Mouse (Mus musculus) neural tube, embryonic 11.5 days (tissue): ENCODE measurements around the gene Dtd1. TPM values are rescaled to one million over a fixed set of nuclear protein-coding genes. Genes with fewer than 3 reads are reported as not detected.

Source experiments
- ATAC-seq: fragments of 200-750 bp; cut with Nextera tagmentation; 2 replicates; pipeline ENCODE4 v1.8.0; 2017; ENCODE audit warnings: moderate number of reproducible peaks, mild to moderate bottlenecking, moderate TSS enrichment, moderate library complexity; ENCODE audit not compliant: insufficient read depth, low FRiP score, low TSS enrichment
- DNase-seq: peaks from one replicate; pipeline ENCODE4 v3.0.0-alpha.2; 2015; ENCODE audit warnings: low spot score
- H3K27ac ChIP-seq: fragments of 300-500 bp; sonication (generic); 2 replicates; pipeline ENCODE4 v1.5.1; 2014; ENCODE audit warnings: low read depth, mild to moderate bottlenecking, low read length
- H3K27me3 ChIP-seq: fragments of 300-500 bp; sonication (generic); 2 replicates; pipeline ENCODE4 v1.6.1; 2014; ENCODE audit warnings: mild to moderate bottlenecking, low read length, mixed read lengths; ENCODE audit not compliant: control insufficient read depth, insufficient read depth
- H3K36me3 ChIP-seq: fragments of 300-500 bp; sonication (generic); 2 replicates; pipeline ENCODE4 v1.6.1; 2014; ENCODE audit warnings: mild to moderate bottlenecking, low read length, moderate library complexity, mixed read lengths; ENCODE audit not compliant: control insufficient read depth, insufficient read depth
- H3K4me1 ChIP-seq: fragments of 300-500 bp; sonication (generic); 2 replicates; pipeline ENCODE4 v1.6.1; 2014; ENCODE audit warnings: low read length, mixed read lengths; ENCODE audit not compliant: control insufficient read depth, insufficient read depth
- H3K4me2 ChIP-seq: fragments of 300-500 bp; sonication (generic); 2 replicates; pipeline ENCODE4 v1.6.1; 2014; ENCODE audit warnings: low read depth, mild to moderate bottlenecking, moderate library complexity
- H3K4me3 ChIP-seq: fragments of 300-500 bp; sonication (generic); 2 replicates; pipeline ENCODE4 v1.5.1; 2014; ENCODE audit warnings: low read depth, low read length
- H3K9ac ChIP-seq: fragments of 300-500 bp; sonication (generic); 2 replicates; pipeline ENCODE4 v1.6.1; 2014; ENCODE audit warnings: mild to moderate bottlenecking, low read length
- H3K9me3 ChIP-seq: fragments of 300-500 bp; sonication (generic); 2 replicates; pipeline ENCODE4 v1.6.1; 2016; ENCODE audit warnings: low read length; ENCODE audit not compliant: control insufficient read depth
- WGBS: fragments of 180-500 bp; shearing (Covaris S2); extraction: QIAGEN DNeasy Blood & Tissue Kit; methylation state at CpG from one replicate; pipeline ENCODE4 v1.1.7; 2014; 5-methylcytosine and 5-hydroxymethylcytosine counted together
- microRNA-seq: library from miRNA; unstranded; fragments of <30 nt; microRNA quantifications from one replicate; pipeline ENCODE4, GENCODE M21; 2016
- polyA plus RNA-seq: library from polyadenylated mRNA; unstranded; fragments of >200 nt; fragmentation: Nextera tagmentation; extraction: Ambion mirVana; gene quantifications from 2 replicates; pipeline ENCODE4 v1.2.1, GENCODE M21; 2014

Gene Dtd1
- polyA plus RNA-seq, 1 experiment from 2014 or later = 35.0 TPM

GRCm38 (mm10) chr2:144807766-144808754 is 208.4 kb downstream of the Dtd1 start:
- DNase-seq (peak; percentile 10), ATAC-seq (no peak)
- no peaks in the 10 kb centered on the region for H3K9me3 ChIP-seq
- no peak overlapping the region for H3K4me2 ChIP-seq
- no peaks in the 10 kb centered on the region for H3K4me1 ChIP-seq
- H3K9ac ChIP-seq = no peak overlapping the region
- WGBS = 62% methylated on average over 15 of the region's 15 CpGs
- H3K27me3 ChIP-seq = no peaks in the 10 kb centered on the region
- no peak overlapping the region for H3K4me3 ChIP-seq
- H3K36me3 ChIP-seq = no peaks in the 10 kb centered on the region
- H3K27ac ChIP-seq = no peak overlapping the region

Small RNA genes lying within 50 kb of the gene (microRNA-seq; reads per million reads assigned to microRNA genes)
- not detected for gene Gm24823

Other genes starting within 250 kb of the Dtd1 start
- gene Kat14, start 230.9 kb upstream of the Dtd1 start, polyA plus RNA-seq = 37.7 and 41.1 TPM in 2 replicates
- gene Pet117, start 230.9 kb upstream of the Dtd1 start, polyA plus RNA-seq = not detected in 2 replicates
- gene Dzank1, start 72.5 kb upstream of the Dtd1 start, polyA plus RNA-seq = 4.1 and 4.8 TPM in 2 replicates
- 29.8 and 32.4 TPM in 2 replicates for gene Polr3f, start 72.2 kb upstream of the Dtd1 start, polyA plus RNA-seq
- gene Rbbp9, start 49.0 kb upstream of the Dtd1 start, polyA plus RNA-seq = 63.8 and 65.4 TPM in 2 replicates
- 113 and 127 TPM in 2 replicates for gene Sec23b, start 43.7 kb upstream of the Dtd1 start, polyA plus RNA-seq
- gene Smim26, start 5.8 kb upstream of the Dtd1 start, polyA plus RNA-seq = 39.9 and 42.5 TPM in 2 replicates
- not detected in 2 replicates for gene Scp2d1, start 223.8 kb downstream of the Dtd1 start, polyA plus RNA-seq